12 mouse cellular contexts compared by ENCODE assay signal in the genomic region with DNA sequence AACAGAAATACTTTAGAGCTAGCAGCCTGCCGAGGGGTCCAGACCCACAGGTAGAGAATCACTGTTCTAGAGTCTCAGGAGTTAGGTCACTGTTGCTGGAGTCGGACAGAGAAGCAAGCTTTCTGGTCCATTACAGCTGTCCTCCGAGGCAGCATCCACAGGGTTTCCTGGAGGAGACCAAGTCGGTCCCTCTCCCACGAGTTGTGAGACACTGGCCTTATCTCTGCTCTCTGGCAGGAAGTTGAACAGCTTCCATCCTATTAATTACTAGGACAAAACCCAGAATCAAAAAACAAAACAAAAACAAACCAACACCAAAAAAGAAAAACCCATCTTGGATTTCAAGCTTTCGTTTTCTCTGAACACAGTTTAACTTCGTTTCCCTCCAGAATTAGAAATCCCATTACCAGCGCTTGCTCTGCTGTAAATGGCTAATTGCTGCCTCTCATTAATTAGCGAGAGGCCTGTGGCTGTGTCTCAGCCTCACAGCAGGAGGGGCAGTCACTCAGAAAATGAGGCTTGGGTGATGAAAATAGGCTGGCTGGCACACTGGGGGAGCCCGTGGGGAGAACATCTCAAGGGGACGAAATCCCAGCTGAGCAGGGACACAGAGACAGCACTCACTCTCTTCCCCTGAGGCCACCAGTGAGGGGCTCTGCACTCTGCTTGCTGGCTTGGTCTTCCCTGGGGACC.
DNase-seq lines count a peak whose midpoint lies in the region; ATAC-seq and TF ChIP-seq lines count a peak whose summit lies in the region.
"Had no signal": no experiment of that assay in that cellular context is flagged by ENCODE, and none has a peak within 500 bp of the region (broad histone marks: within the 10 kb centered on the region; RNA-seq: fewer than 3 reads in every experiment).

No protein-coding gene starts in this region.

- no peaks in the 10 kb centered on the region for H3K36me3 ChIP-seq in forebrain, embryonic 11.5 days (ENCODE audit: control insufficient read depth, insufficient read depth, low read length)
- H3K36me3 ChIP-seq in hindbrain, embryonic 15.5 days: no peaks in the 10 kb centered on the region
- H3K36me3 ChIP-seq in midbrain, embryonic 16.5 days (ENCODE audit: control insufficient read depth, insufficient read depth, low read length): no peaks in the 10 kb centered on the region
- H3K36me3 ChIP-seq in stomach, postnatal 0 days (ENCODE audit: control insufficient read depth, insufficient read depth, low read length): no peaks in the 10 kb centered on the region
- H3K36me3 ChIP-seq: G1E; liver, embryonic 15.5 days; neural tube, embryonic 12.5 days had no signal

- no peak for TF ChIP-seq CTCF in stomach, postnatal 0 days (IDR thresholded peaks at IDR 0.05; ENCODE audit: low read depth)

- no peaks in the 10 kb centered on the region for H3K9me3 ChIP-seq in forebrain, embryonic 11.5 days (ENCODE audit: control insufficient read depth, low read length)
- no peaks in the 10 kb centered on the region for H3K9me3 ChIP-seq in hindbrain, embryonic 15.5 days
- no peaks in the 10 kb centered on the region for H3K9me3 ChIP-seq in midbrain, embryonic 16.5 days (replicated peaks; ENCODE audit: control insufficient read depth, low read length, poor library complexity, severe bottlenecking)
- H3K9me3 ChIP-seq in stomach, postnatal 0 days (ENCODE audit: control insufficient read depth, low read length): no peaks in the 10 kb centered on the region
- H3K9me3 ChIP-seq: liver, embryonic 15.5 days; neural tube, embryonic 12.5 days had no signal

- no peak overlapping the region for H3K27ac ChIP-seq in forebrain, embryonic 11.5 days (ENCODE audit: low read depth, low read length)
- peak overlapping the region; percentile 67 for H3K27ac ChIP-seq in hindbrain, embryonic 15.5 days (replicated peaks)
- H3K27ac ChIP-seq in midbrain, embryonic 16.5 days (ENCODE audit: low read length): peak overlapping the region; percentile 47; the same call in 1 of the 2 replicates
- no peak overlapping the region for H3K27ac ChIP-seq in stomach, postnatal 0 days (replicated peaks)
- H3K27ac ChIP-seq: liver, embryonic 15.5 days; neural tube, embryonic 12.5 days had no signal

- WGBS in forebrain, embryonic 11.5 days: 19% methylated on average over 11 of the region's 11 CpGs
- WGBS in hindbrain, embryonic 15.5 days: 34% methylated on average over 11 of the region's 11 CpGs
- WGBS in midbrain, embryonic 16.5 days: 44% methylated on average over 11 of the region's 11 CpGs
- 52% methylated on average over 11 of the region's 11 CpGs for WGBS in stomach, postnatal 0 days

- H3K9ac ChIP-seq in forebrain, embryonic 11.5 days (ENCODE audit: low read length): no peak overlapping the region
- no peak overlapping the region for H3K9ac ChIP-seq in hindbrain, embryonic 15.5 days
- H3K9ac ChIP-seq in midbrain, embryonic 16.5 days (ENCODE audit: low read depth, low read length): no peak overlapping the region
- H3K9ac ChIP-seq in stomach, postnatal 0 days (ENCODE audit: low read length): no peak overlapping the region
- H3K9ac ChIP-seq: liver, embryonic 15.5 days; neural tube, embryonic 12.5 days had no signal

- peak; percentile 13 for DNase-seq in left cerebral cortex, postnatal 4 days
- no peak for DNase-seq in left cerebral cortex, adult 8-10 months (ENCODE audit: low spot score in 2 of 2)
- peak; percentile 58 for DNase-seq in forebrain, embryonic 11.5 days (ENCODE audit: low spot score)
- DNase-seq in stomach, postnatal 0 days (ENCODE audit: low spot score): no peak
- DNase-seq: adrenal gland, postnatal 25 days; cerebellum, postnatal 36 days had no signal

- no peak overlapping the region for H3K4me3 ChIP-seq in forebrain, embryonic 11.5 days (ENCODE audit: low read depth, low read length)
- no peak overlapping the region for H3K4me3 ChIP-seq in hindbrain, embryonic 15.5 days
- no peak overlapping the region for H3K4me3 ChIP-seq in midbrain, embryonic 16.5 days (ENCODE audit: low read depth, low read length)
- H3K4me3 ChIP-seq in stomach, postnatal 0 days (ENCODE audit: low read depth, low read length): no peak overlapping the region
- H3K4me3 ChIP-seq: liver, embryonic 15.5 days; neural tube, embryonic 12.5 days had no signal

- TF ChIP-seq EP300 in stomach, postnatal 0 days (optimal IDR thresholded peaks at IDR 0.05): no peak

- ATAC-seq in forebrain, embryonic 11.5 days (replicated peaks; ENCODE audit: low FRiP score): no peak; the same call in 1 of the 2 replicates
- no peak for ATAC-seq in hindbrain, embryonic 15.5 days (ENCODE audit: low FRiP score, low read depth)
- no peak for ATAC-seq in midbrain, embryonic 16.5 days
- ATAC-seq in megakaryocyte, adult 5-6 weeks (ENCODE audit: poor library complexity, severe bottlenecking): no peak
- ATAC-seq in stomach, postnatal 0 days (ENCODE audit: low FRiP score, low TSS enrichment): no peak

- H3K4me2 ChIP-seq in forebrain, embryonic 11.5 days (ENCODE audit: low read depth, low read length, severe bottlenecking): no peak overlapping the region; the same call in 1 of the 2 replicates
- H3K4me2 ChIP-seq in hindbrain, embryonic 15.5 days: no peak overlapping the region
- no peak overlapping the region for H3K4me2 ChIP-seq in midbrain, embryonic 16.5 days (ENCODE audit: low read length)
- no peak overlapping the region for H3K4me2 ChIP-seq in stomach, postnatal 0 days (replicated peaks; ENCODE audit: low read depth)
- H3K4me2 ChIP-seq: liver, embryonic 15.5 days; neural tube, embryonic 12.5 days had no signal

- peaks cover 2% of the 10 kb centered on the region; the same call in 1 of the 2 replicates for H3K27me3 ChIP-seq in forebrain, embryonic 11.5 days (ENCODE audit: control insufficient read depth, insufficient read depth, low read length)
- H3K27me3 ChIP-seq in hindbrain, embryonic 15.5 days: no peaks in the 10 kb centered on the region
- no peaks in the 10 kb centered on the region for H3K27me3 ChIP-seq in midbrain, embryonic 16.5 days (ENCODE audit: control insufficient read depth, insufficient read depth, low read depth, low read length)
- no peaks in the 10 kb centered on the region for H3K27me3 ChIP-seq in stomach, postnatal 0 days (ENCODE audit: control insufficient read depth, insufficient read depth, low read length)
- H3K27me3 ChIP-seq: liver, embryonic 15.5 days; neural tube, embryonic 12.5 days had no signal

- intact Hi-C loops in left cerebral cortex, postnatal 4 days (cut with DNase I): no loop called here

- peaks cover 2% of the 10 kb centered on the region; the same call in 1 of the 2 replicates for H3K4me1 ChIP-seq in forebrain, embryonic 11.5 days (replicated peaks; ENCODE audit: control insufficient read depth, insufficient read depth, low read length)
- H3K4me1 ChIP-seq in hindbrain, embryonic 15.5 days (replicated peaks): peaks cover 17% of the 10 kb centered on the region
- H3K4me1 ChIP-seq in midbrain, embryonic 16.5 days (ENCODE audit: control insufficient read depth, insufficient read depth, low read length): no peaks in the 10 kb centered on the region; the same call in 1 of the 2 replicates
- no peaks in the 10 kb centered on the region for H3K4me1 ChIP-seq in stomach, postnatal 0 days (replicated peaks; ENCODE audit: control insufficient read depth, insufficient read depth)

Comparison
In these comparisons a context has a peak if more than half of its experiments do, and no peak if none do; other contexts are left out.
1. DNase-seq: peak in left cerebral cortex, postnatal 4 days (single experiment) and forebrain, embryonic 11.5 days (single experiment); none in left cerebral cortex, adult 8-10 months (0 of 2) and stomach, postnatal 0 days (single experiment).
2. H3K27ac ChIP-seq: peak in hindbrain, embryonic 15.5 days (single experiment) and midbrain, embryonic 16.5 days (single experiment); none in forebrain, embryonic 11.5 days (single experiment) and stomach, postnatal 0 days (single experiment).